Mouse (Mus musculus) brain, embryonic 14.5 days (tissue): ENCODE measurements at regions not wholly inside any gene's neighbourhood (a gene's known extent, or its start where the extent isn't known, plus 50 kb on each side); places are given as distances from the start of the nearest gene placed in this dataset.

Experiments
- CTCF ChIP-seq: fragments of 200-500 bp; IDR thresholded peaks from 2 replicates; pipeline ENCODE4 v1.5.1; 2012; ENCODE audit warnings: inconsistent platforms, mild to moderate bottlenecking, moderate library complexity, borderline replicate concordance; ENCODE audit not compliant: insufficient read depth, insufficient read length; ENCODE audit errors: extremely low read depth
- POLR2A ChIP-seq: fragments of 200-500 bp; IDR thresholded peaks from 2 replicates; pipeline ENCODE4 v1.6.1; 2012; ENCODE audit warnings: mild to moderate bottlenecking, inconsistent platforms, borderline replicate concordance; ENCODE audit not compliant: poor library complexity, insufficient read depth, insufficient read length, severe bottlenecking; ENCODE audit errors: extremely low read depth

- no peak for TF ChIP-seq CTCF
- no peak for TF ChIP-seq POLR2A
These were observed 119.8 kb downstream of the Sox4 start for GRCm38 (mm10) chr13:28833700-28834065.
